Mouse (Mus musculus) Muller cell, postnatal 12 days (primary cell): ENCODE measurements at regions not wholly inside any gene's neighbourhood (a gene's known extent, or its start where the extent isn't known, plus 50 kb on each side); places are given as distances from the start of the nearest gene placed in this dataset.
A peak's percentile ranks its signal among the peaks of the same experiment; 100 is the strongest.

Experiments used
- DNase-seq: peaks from one replicate; pipeline ENCODE4 v3.0.0-alpha.2; 2015; ENCODE audit errors: inconsistent ontology term

- no peak for DNase-seq
Measured at GRCm38 (mm10) chr17:9907077-9907476, 237.6 kb upstream of the Pabpc6 start.

- peak; percentile 95 for DNase-seq
Measured at GRCm38 (mm10) chr17:9905501-9906462, 236.3 kb upstream of the Pabpc6 start.

- DNase-seq = peak; percentile 58
Measured at GRCm38 (mm10) chr17:9904525-9904991, 235.0 kb upstream of the Pabpc6 start.

- no peak for DNase-seq
Measured at GRCm38 (mm10) chr17:9903313-9903712, 233.8 kb upstream of the Pabpc6 start.

GRCm38 (mm10) chr17:9896964-9897363, 227.4 kb upstream of the Pabpc6 start:
- DNase-seq = no peak

GRCm38 (mm10) chr17:9895686-9896082, 226.2 kb upstream of the Pabpc6 start:
- DNase-seq = no peak

- no peak for DNase-seq
Measured at GRCm38 (mm10) chr17:9894828-9895685, 225.5 kb upstream of the Pabpc6 start.

GRCm38 (mm10) chr17:9893966-9894365, 224.4 kb upstream of the Pabpc6 start:
- no peak for DNase-seq

GRCm38 (mm10) chr17:9892776-9893175, 223.3 kb upstream of the Pabpc6 start:
- peak; percentile 33 for DNase-seq

- DNase-seq = no peak
Measured at GRCm38 (mm10) chr17:9892141-9892540, 222.6 kb upstream of the Pabpc6 start.

- DNase-seq = no peak
Measured at GRCm38 (mm10) chr17:9888494-9888893, 219.0 kb upstream of the Pabpc6 start.

GRCm38 (mm10) chr17:9885110-9885509, 215.6 kb upstream of the Pabpc6 start:
- no peak for DNase-seq

GRCm38 (mm10) chr17:9882639-9883226, 213.2 kb upstream of the Pabpc6 start:
- peak; percentile 91 for DNase-seq

- DNase-seq = peak; percentile 92
Measured at GRCm38 (mm10) chr17:9879556-9880206, 210.2 kb upstream of the Pabpc6 start.

GRCm38 (mm10) chr17:9873695-9874094, 204.2 kb upstream of the Pabpc6 start:
- DNase-seq = no peak

GRCm38 (mm10) chr17:9870237-9870636, 200.7 kb upstream of the Pabpc6 start:
- DNase-seq = no peak

GRCm38 (mm10) chr17:9868747-9869281, 199.3 kb upstream of the Pabpc6 start:
- no peak for DNase-seq

GRCm38 (mm10) chr17:9864254-9864653, 194.7 kb upstream of the Pabpc6 start:
- peak; percentile 27 for DNase-seq

GRCm38 (mm10) chr17:9861923-9862854, 192.7 kb upstream of the Pabpc6 start:
- DNase-seq = no peak

GRCm38 (mm10) chr17:9861346-9861745, 191.8 kb upstream of the Pabpc6 start:
- DNase-seq = no peak
